Mouse (Mus musculus): ENCODE data around the gene Slc51a. TPM values are rescaled to one million over a fixed set of nuclear protein-coding genes. Genes with fewer than 3 reads are reported as not detected.

The Slc51a gene
- 1.6 and 2.0 TPM in 2 replicates for polyA plus RNA-seq (2015; fragmentation: Nextera tagmentation; extraction: Ambion mirVana)

DNA sequence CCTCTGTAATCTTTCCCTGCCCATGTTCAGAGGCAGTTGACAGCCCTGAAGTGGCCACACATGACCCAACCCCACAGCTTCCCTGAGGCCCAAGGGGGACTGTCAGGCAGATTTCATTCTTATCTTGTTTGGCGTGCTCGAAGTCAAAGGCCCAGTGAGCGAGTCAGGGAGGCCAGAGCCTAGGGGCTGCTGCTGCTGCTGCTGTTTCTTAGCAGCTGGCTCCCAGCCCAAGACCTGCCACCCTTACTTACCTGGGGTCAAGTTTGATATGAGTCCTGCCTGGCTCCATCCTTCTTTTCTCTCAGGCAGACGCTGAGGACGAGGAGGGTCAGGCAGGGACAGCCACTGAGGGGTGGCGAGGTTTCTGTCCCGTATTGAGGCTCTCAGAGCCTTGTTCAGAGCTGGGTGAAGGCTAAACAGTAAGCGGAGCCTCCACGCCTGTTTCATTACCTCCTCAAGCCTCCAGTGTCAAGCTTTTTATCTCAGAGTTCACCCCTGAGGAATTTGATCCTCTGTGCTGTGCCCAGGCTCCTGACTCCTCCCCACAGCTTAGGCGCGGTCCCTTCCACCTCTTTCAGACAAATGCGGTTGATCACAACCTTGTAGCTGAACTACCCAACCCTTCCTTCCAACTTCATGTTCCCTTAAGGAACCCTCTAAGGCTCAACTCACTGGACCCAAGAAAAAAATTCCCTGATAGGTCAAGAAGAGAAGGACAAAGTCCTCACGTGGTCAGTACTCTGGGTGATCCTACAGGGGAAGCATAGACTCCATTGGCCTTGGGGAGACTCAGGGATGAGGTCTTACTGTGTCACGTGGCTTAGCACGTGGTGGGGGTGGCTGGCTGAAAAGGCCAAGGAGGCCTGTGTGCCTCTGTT is at the start of gene Slc51a:
Slc51a (minus strand) TSS at position 646 of the 878 bp plus-strand sequence.
- H3K36me3 ChIP-seq, result no peaks in the 10 kb centered on the region
- no peak within 1 kb of the TSS for H3K9ac ChIP-seq
- no peak within 1 kb of the TSS for H3K4me3 ChIP-seq
- H3K9me3 ChIP-seq, result no peaks in the 10 kb centered on the region
- H3K27me3 ChIP-seq (replicated peaks), result peaks cover 15% of the 10 kb centered on the region
- H3K4me2 ChIP-seq, result peak within 1 kb of the TSS; percentile 51
- peak within 1 kb of the TSS; percentile 78 for H3K27ac ChIP-seq (replicated peaks)
- WGBS, result 23% methylated on average over 15 of the region's 15 CpGs
- peaks cover 37% of the 10 kb centered on the region for H3K4me1 ChIP-seq
- ATAC-seq (ENCODE audit: extremely low read depth, insufficient number of reproducible peaks, low FRiP score, low TSS enrichment), result no peak; the same call in 1 of the 2 replicates

DNA sequence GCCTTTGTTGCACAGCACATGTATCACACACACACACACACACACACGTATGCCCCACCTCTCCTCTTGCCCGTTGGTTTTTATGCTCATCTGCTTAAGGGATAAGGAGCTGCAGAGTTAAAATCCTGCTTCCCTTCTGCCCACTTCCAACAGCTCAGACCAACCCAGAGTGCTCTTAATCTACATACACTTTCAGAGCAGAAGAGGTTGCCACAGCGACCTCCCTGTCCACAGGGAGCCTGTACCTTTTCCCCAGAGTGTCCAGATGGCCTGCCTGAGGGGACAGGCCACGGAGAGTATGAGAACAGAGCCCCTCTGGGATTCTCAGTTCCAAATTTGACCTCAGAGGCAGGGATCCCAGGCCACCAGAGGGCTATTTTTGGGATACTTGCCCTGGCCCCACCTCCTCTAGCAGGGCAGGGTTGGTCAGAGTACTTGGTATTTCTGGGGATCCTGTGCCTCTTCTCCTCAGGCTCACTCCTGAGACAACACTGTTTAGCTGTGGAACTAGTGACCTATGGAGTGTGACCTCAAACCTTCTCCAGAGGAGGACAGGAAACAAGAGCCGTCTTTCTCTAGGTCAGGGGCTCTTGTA is 47.6 kb upstream of the Slc51a start:
- Histone ChIP-seq H3K4me3 (no peak overlapping the region), H3K27ac (replicated peaks) (peak overlapping the region; percentile 56), H3K36me3 (no peaks in the 10 kb centered on the region), H3K4me2 (no peak overlapping the region), H3K9me3 (no peaks in the 10 kb centered on the region), H3K27me3 (replicated peaks) (no peaks in the 10 kb centered on the region), H3K9ac (peak overlapping the region; percentile 50; the same call in 1 of the 2 replicates), H3K4me1 (peaks cover 33% of the 10 kb centered on the region)
- 22% methylated on average over 5 of the region's 5 CpGs for WGBS
- no peak for ATAC-seq (ENCODE audit: extremely low read depth, insufficient number of reproducible peaks, low FRiP score, low TSS enrichment)

DNA sequence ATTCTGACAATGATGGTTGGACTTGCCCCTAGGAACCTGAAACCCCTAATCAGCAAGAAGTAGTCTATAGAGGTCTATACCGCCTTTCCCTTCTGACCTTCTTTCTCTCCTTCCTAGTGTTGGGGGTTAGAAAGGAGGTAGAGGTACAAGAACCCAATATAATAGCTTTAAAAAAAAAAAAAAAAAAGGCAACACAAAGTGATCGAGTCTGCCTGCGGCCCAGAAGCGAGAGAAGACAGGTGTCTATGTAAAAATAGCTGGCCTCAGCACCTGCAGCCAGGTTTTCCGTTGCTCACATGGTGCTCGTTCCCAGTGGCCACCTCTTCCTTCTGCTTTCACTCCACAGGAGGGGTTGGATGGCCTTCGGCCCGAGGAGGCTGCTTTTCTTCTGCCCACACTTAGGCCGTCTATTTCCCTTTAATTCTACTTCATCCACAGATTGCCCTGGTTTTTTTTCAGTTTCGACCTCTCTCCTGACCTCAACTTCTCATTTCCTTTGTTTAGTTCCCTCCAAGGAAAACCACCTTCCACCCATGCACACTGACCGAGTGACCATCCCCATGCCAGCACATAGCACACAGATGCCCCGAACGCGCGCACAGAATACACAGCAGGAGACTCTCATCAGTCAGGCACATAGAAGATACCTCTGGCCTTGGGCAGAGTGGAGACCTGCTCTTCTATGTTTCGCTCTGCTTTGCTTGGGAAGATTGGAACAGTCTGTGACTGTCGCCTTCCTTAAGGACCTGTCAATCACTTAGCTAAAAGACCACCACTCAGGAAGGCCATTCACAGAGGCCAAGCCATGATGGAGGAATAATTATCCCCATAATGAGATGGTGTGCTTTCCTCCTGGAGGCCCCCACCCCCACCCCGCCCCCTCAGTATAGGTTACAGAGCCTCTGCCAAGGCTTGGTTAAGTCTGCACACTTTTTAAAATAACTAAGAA is 45.5 kb upstream of the Slc51a start:
- H3K27ac ChIP-seq (replicated peaks), result no peak overlapping the region
- ATAC-seq (ENCODE audit: extremely low read depth, insufficient number of reproducible peaks, low FRiP score, low TSS enrichment), result no peak
- WGBS, result 80% methylated on average over 18 of the region's 18 CpGs

DNA sequence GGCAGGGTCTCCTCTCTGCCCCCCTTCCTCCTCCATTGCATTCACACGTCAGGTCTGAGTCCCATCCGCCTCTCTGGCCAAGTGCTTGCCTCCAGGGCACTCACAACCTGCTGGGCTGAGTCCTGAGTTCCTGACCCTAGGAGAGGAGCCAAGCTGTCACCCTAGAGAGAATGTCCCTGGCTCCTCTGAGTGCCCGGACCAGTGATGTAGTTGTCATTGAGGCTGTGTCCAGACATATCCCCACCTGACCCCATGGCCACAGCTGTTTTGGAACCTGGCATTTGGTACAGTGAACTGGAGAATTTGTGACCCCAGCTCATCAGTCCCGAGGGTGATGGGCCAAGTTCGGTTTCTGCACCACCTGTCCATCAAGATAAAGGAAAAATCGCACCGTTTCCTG is 39.2 kb upstream of the Slc51a start:
- Histone ChIP-seq H3K4me3 (no peak overlapping the region), H3K4me1 (peaks cover 24% of the 10 kb centered on the region), H3K36me3 (no peaks in the 10 kb centered on the region), H3K9me3 (no peaks in the 10 kb centered on the region), H3K4me2 (no peak overlapping the region), H3K27ac (replicated peaks) (no peak overlapping the region), H3K9ac (no peak overlapping the region), H3K27me3 (replicated peaks) (no peaks in the 10 kb centered on the region)
- WGBS, result 60% methylated on average over 7 of the region's 7 CpGs
- no peak for ATAC-seq (ENCODE audit: extremely low read depth, insufficient number of reproducible peaks, low FRiP score, low TSS enrichment)

More for the DNA sequence above, 45.5 kb upstream of the Slc51a start:
- no peaks in the 10 kb centered on the region for H3K9me3 ChIP-seq
- H3K4me2 ChIP-seq, result no peak overlapping the region
- H3K27me3 ChIP-seq (replicated peaks), result no peaks in the 10 kb centered on the region
- no peak overlapping the region for H3K9ac ChIP-seq
- no peak overlapping the region for H3K4me3 ChIP-seq
- peaks cover 28% of the 10 kb centered on the region for H3K4me1 ChIP-seq
- H3K36me3 ChIP-seq, result no peaks in the 10 kb centered on the region

DNA sequence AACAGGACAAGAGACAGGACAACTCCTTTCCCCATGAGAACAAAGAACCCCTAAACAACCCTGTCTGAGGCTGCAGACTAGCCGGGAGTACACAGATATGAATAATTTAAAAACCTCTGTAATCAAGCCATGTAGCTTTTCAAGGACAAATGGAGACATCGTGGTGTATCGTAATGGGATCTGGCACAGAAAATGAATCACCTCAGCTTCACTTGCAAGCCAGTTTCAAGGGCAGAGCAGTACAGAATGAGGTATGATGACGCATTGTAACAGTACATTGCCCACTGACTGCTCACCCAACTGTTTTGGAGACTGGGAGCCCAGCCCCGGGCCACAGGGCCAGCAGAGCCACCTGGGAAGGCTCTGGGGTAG is 36.6 kb upstream of the Slc51a start:
- Histone ChIP-seq H3K36me3 (no peaks in the 10 kb centered on the region), H3K9me3 (no peaks in the 10 kb centered on the region), H3K27ac (replicated peaks) (peak overlapping the region; percentile 73), H3K4me1 (peaks cover 24% of the 10 kb centered on the region), H3K27me3 (replicated peaks) (no peaks in the 10 kb centered on the region), H3K4me3 (no peak overlapping the region), H3K4me2 (no peak overlapping the region), H3K9ac (no peak overlapping the region)
- 62% methylated on average over 5 of the region's 5 CpGs for WGBS
- no peak for ATAC-seq (ENCODE audit: extremely low read depth, insufficient number of reproducible peaks, low FRiP score, low TSS enrichment)

DNA sequence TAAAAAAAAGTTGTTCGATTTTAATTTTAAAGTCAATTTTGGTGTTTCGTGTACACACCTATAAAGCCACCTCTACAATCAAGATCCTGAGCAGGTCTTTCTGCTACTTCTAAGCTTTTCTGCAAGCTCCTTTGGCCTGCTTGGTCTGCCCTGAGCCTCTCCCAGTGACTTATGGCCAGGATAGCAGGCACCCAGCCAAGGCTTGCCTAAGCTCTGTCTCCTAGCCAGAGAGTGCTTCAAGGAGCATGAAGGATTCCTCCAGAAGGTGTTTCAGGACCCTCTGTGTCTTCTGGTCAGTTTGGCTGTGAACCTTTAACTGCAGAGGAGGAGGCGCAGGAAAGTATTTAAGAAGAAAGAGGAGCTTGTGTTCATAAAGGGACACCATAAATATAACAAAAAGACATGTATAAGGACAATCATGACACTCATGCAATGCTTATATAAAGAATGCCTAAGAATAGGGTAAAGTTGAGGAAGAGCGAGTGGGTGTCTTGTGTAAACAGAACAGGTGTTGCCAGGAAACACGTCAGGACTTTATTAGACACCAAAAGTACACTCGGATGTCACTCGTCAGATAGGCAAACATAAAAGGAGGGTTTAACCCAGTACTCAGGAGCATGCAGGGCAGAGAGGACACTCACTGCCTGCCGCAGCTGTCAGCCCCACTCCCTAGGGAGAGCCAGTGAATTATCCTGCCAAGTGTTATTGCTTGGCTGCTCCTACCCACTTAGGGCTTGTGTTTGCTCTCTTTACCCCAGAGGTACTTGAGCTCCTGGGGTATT is 36.0 kb upstream of the Slc51a start:
- H3K27ac ChIP-seq (replicated peaks), result peak overlapping the region; percentile 73
- no peaks in the 10 kb centered on the region for H3K36me3 ChIP-seq
- H3K27me3 ChIP-seq (replicated peaks), result no peaks in the 10 kb centered on the region
- H3K4me2 ChIP-seq, result no peak overlapping the region
- H3K4me1 ChIP-seq, result peaks cover 24% of the 10 kb centered on the region
- H3K9me3 ChIP-seq, result no peaks in the 10 kb centered on the region
- H3K4me3 ChIP-seq, result no peak overlapping the region
- no peak for ATAC-seq (ENCODE audit: extremely low read depth, insufficient number of reproducible peaks, low FRiP score, low TSS enrichment)
- 57% methylated on average over 8 of the region's 8 CpGs for WGBS
- no peak overlapping the region for H3K9ac ChIP-seq

DNA sequence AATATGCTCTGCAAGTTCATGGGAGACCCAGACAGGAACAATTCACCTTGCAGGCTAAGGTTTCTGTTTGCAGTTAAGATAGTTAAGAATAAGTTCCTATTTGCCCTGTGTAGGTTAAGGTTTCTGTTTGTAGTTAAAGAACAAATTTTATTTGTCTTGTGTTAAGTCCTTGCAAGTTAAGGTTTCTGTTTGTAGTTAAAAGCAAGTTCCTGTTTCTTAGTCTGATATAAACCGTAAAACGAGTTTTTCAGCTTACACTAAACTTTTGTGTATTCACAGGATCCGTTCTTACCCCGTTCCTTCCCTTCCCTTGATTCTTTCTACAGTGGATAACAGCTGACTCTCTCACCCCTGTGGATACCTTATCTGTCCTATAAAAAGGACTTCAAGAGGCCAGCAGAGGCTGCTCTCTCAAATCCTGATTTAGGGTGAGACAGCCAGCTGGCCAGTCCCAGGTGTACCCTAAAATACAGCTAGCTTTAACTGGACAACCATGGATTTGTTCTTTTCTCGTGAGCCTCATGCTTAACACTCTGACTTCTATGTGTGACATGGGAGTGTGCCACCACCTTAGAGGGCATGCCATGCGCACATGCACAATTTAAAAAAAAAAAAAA is 35.0 kb upstream of the Slc51a start:
- peak overlapping the region; percentile 21; the same call in 1 of the 2 replicates for H3K4me2 ChIP-seq
- WGBS, result 42% methylated on average over 6 of the region's 6 CpGs
- H3K4me1 ChIP-seq, result peaks cover 24% of the 10 kb centered on the region
- peak overlapping the region; percentile 34 for H3K27ac ChIP-seq (replicated peaks)
- H3K9me3 ChIP-seq, result no peaks in the 10 kb centered on the region
- H3K36me3 ChIP-seq, result no peaks in the 10 kb centered on the region
- ATAC-seq (ENCODE audit: extremely low read depth, insufficient number of reproducible peaks, low FRiP score, low TSS enrichment), result no peak
- H3K27me3 ChIP-seq (replicated peaks), result no peaks in the 10 kb centered on the region
- H3K9ac ChIP-seq, result no peak overlapping the region
- H3K4me3 ChIP-seq, result no peak overlapping the region

DNA sequence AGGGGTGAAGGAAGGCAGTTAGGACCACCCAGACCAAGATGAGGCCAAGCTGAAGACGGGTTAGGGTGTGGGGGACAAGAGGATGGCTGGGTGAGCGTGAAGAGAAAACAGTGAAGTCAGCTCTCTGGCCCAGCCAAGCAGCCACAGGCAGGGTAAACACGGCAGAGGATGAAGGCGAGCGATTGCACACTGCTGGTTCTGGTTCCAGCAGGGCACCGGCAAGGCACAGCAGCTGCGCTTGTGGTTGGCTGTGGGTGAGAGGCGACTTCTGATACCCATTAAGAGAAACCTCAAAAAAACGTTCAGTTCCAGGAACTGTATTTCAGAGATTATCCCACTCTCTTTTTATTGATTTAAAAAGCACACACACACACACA is 32.7 kb upstream of the Slc51a start:
- H3K36me3 ChIP-seq, result no peaks in the 10 kb centered on the region
- H3K27me3 ChIP-seq (replicated peaks), result no peaks in the 10 kb centered on the region
- H3K4me3 ChIP-seq, result no peak overlapping the region
- no peak overlapping the region for H3K9ac ChIP-seq
- 63% methylated on average over 9 of the region's 9 CpGs for WGBS
- H3K9me3 ChIP-seq, result no peaks in the 10 kb centered on the region
- ATAC-seq (ENCODE audit: extremely low read depth, insufficient number of reproducible peaks, low FRiP score, low TSS enrichment), result no peak
- H3K4me1 ChIP-seq, result peaks cover 35% of the 10 kb centered on the region
- no peak overlapping the region for H3K27ac ChIP-seq (replicated peaks)
- H3K4me2 ChIP-seq, result no peak overlapping the region

DNA sequence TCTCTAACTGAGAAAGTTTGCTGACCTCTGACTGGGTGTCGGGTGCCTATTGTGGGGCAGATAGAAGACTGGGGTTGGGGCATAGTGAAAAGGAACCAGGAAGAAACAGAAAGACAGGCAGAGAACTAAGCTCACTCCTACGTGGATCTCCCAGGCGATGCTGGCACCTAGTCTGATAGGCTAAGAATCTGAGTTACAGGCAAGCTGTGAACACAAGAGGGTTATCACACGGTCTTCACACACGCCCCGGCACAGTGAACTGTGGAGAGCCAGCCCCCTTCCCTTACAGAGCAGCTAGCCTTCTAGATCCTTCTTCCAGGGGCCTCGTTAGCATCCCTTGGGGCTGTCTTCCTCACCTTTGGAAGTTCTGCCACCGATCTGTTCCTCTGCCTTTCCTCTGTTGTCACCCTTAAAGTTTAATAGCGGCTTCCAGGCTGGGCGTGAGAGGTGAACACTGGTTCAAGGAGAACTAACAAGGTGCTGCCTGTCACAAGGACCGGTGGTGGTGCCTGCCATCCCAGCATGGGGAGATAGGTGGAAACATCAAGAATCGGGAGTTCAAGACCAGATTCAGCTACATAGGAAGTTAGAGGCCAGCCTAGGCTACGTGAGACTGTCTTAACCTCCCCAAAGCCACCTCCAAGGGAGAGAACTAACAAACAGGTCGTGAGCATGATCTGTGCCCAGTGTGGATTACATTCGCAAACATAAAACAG is 32.1 kb upstream of the Slc51a start:
- Histone ChIP-seq H3K4me3 (no peak overlapping the region), H3K36me3 (no peaks in the 10 kb centered on the region), H3K4me1 (peaks cover 35% of the 10 kb centered on the region), H3K9ac (no peak overlapping the region), H3K27ac (replicated peaks) (no peak overlapping the region), H3K4me2 (no peak overlapping the region), H3K9me3 (no peaks in the 10 kb centered on the region), H3K27me3 (replicated peaks) (no peaks in the 10 kb centered on the region)
- ATAC-seq (ENCODE audit: extremely low read depth, insufficient number of reproducible peaks, low FRiP score, low TSS enrichment), result no peak
- whole genome bisulfite sequencing, result 62% methylated on average over 15 of the region's 15 CpGs

Measured in heart, embryonic 13.5 days (tissue).